Mouse (Mus musculus): ENCODE measurements around the gene Serinc3. TPM values are rescaled to one million over a fixed set of nuclear protein-coding genes. Genes with fewer than 3 reads are reported as not detected.
A peak's percentile ranks its signal among the peaks of the same experiment; 100 is the strongest.

The Serinc3 gene
- polyA plus RNA-seq, 1 experiment, result 10.3 TPM

DNA sequence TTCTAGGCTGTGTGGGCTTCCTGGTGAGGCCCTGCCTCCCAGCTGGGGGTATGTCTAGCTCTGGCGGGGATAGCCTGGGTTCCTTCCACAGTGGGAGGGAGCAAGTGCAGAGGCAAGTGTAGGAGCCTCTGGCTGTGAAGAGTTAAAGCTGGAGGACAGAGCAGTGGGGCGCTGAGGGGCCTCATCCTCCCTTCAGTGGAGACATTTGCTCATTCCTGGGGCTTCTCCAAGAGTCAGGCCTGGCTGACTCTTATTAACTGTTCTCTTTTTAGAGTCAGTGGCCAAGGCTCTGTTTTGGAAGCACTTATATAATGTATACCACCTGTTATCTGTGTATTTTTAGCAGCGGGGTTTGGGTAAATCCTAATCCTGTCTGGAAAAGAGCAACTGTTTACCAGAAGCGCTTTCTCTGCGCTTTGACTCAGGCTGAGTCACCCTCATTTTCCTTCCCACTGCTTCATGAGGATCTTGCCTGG, 30.3 kb upstream of the Serinc3 start:
- TF ChIP-seq GATA1 (IDR thresholded peaks at IDR 0.05; ENCODE audit: low read length), result no peak

DNA sequence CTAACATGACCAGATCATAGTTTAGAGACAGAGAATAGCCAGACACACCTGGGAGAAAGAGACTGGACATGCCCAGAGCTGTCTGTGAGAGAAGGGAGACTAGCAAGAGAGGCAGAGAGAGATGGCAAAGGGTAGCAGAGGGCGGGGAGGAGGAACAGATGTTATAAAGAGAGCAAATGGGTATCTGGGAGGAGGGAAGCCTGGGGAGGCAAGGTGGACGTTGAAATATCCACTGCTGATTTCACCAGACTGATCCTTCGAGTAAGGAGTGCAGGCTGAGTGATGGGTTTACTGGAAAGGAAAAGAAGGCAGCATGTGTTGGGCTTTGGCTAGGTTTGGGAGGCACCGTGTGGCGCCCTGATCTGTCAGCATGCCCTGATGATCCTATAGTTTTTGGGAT, 29.5 kb upstream of the Serinc3 start:
- TF ChIP-seq GATA1 (IDR thresholded peaks at IDR 0.05; ENCODE audit: low read length), result no peak

DNA sequence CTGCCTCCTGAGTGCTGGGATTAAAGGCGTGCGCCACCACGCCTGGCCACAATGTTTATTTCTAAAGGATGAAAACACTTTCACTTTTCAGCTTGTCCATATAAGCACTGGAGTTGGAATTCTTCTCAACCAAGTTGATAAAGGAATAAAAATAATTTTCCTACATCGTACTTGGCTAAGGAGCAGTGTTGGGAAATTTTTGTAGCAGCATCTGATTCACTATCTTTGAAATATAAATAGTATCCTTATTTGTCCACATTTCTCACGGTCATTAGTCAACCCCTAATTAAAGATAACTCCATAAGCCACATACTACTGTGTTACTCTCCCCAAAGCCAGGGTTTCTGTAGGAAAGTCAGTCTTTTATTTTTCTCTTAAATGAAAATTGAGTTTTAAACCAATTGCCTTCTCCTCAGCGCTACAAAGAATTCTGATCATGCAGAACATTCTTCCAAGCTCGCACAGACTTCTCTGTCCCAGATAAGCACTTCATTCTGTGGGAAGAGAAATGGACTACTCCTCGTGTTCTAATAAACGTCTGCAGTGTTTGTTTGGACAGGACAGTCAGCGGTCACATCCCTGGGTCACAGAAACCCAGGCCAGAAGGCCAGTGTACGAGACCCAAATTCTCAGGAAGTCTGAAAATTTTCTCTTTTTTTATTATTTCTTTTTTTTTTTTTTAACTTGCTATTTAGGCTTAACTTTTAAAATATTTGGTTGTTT, 26.1 kb upstream of the Serinc3 start:
- no peak for TF ChIP-seq GATA1 (IDR thresholded peaks at IDR 0.05; ENCODE audit: low read length)

DNA sequence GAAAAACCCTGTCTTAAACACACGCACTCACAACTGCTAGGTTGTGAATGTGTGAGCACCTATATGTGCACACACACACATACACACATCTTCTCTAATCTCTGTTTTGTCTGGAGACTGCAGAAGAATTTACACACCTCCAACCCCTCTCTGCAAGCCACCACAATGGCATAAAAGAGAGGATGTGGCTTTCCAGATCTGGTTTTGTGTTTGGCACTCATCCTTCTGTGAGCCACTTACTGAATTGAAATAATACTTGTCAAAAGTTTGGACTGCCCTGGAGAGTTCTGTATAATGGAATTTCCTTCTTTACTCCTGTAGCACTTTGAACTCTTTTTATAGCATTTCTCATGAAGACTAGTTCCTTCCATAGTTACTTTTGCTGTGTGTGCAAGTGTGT, 22.1 kb upstream of the Serinc3 start:
- TF ChIP-seq GATA1 (IDR thresholded peaks at IDR 0.05; ENCODE audit: low read length), result no peak

DNA sequence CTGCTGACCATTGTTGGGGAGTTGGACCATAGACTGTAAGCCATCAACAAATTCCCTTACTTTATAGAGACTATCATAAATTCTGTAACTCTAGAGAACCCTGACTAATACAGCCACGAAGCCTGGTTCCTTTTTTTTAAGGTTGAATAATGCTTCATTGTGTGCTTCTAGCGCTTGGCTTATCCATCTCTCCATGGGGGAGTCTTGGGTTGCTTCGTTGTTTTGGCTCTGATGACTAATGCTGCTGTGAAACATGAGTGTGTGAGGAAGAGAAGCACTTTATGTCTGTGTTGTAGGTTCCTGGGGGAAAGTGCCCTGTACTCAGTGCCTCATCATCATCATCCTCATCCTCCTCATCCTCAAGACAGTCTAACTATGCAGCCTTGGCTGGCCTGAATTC, 19.0 kb upstream of the Serinc3 start:
- TF ChIP-seq GATA1 (IDR thresholded peaks at IDR 0.05; ENCODE audit: low read length), result no peak

DNA sequence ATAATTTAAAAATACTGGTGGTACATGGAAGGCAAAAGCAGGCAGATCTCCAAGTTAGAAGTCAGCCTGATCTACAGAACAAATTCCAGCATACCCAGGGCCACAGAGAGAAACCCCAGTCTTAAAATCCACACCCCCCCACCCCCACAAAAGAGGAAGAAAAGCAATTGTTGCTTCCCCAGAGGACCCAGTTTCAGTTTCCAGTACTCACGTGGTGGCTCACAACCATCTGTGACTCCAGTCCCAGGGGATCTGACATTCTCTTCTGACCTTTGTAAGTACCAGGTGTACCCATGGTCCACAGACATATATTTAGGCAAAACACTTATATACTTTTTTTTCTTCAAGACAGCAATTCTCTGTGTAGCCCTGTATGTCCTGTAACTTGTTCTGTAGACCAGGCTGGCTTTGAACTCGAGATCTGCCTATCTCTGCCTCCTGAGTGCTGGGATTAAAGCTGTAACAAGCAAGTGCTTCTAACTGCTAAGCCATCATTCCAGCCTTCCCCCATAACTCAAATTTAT, 17.8 kb upstream of the Serinc3 start:
- TF ChIP-seq GATA1 (IDR thresholded peaks at IDR 0.05; ENCODE audit: low read length), result no peak

DNA sequence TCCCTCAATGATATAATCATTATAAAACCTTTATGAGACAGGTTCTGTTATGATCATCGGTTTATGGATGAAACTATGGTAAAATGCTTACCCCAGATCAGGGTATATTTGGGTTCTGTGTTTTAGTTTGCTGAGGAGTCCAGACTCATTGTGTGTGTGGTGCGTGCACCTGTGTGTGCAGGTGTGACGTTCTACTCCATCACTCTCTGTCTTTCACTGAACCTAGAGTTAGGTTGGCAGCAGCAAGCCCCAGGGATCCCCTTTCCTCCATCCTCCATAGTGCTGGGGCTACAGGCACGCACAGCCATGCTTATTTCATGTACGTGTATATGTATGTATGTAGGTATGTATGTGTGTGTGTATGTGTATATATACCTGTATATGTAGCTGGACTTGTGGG, 17.1 kb upstream of the Serinc3 start:
- TF ChIP-seq GATA1 (IDR thresholded peaks at IDR 0.05; ENCODE audit: low read length), result no peak

DNA sequence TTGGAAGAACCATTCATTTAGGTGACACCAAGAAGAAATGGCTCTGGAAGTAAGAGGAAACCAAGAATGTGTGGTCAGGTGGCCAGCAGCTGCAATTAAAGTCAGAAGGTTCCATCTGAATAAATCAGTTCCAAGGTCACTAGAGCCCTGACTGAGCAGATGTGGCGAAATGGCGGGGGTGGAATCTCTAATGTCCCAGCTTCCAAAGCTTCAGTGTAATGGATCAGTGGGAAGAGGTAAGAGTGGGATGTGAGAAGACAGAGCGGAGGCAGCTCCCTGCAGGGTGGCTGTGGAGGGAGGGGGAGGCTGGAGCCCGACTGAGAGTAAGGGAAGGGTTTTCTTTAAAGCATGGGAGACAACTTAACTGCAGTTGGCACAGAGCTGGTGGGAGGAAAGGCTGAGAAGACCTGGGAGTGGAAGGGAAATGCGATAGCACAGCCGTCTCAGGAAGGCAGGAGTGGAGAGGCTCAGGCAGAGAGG, 16.5 kb upstream of the Serinc3 start:
- TF ChIP-seq GATA1 (IDR thresholded peaks at IDR 0.05; ENCODE audit: low read length), result no peak

DNA sequence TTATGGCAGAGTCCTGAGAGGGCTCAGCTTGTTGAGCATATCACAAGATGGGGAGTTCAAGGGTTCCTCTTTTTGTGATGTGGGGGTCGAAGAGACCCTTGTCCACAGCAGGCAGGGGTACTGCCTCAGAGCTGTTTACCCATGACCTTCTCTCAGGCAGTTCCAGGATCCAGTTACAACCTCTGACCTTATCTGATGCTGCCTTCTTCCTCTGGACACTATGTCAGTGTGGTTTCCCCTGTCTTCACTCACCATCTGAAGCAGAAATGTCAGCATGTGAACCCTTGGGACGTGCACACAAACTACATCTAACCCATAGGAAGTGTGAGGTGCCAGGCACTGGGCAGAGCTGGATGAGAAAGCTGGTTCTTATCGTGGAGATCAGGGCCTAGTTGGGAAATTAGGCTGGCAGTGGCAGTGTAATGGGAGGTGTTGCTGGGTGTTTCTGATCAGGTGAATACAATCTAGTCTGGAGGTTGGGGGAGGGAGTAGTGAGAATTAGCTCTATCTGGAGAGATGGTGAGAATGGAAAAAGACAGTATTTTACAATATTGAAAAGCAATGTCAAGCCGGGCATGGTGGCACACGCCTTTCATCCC, 15.3 kb upstream of the Serinc3 start:
- peak; percentile 23 for TF ChIP-seq GATA1 (IDR thresholded peaks at IDR 0.05; ENCODE audit: low read length)

DNA sequence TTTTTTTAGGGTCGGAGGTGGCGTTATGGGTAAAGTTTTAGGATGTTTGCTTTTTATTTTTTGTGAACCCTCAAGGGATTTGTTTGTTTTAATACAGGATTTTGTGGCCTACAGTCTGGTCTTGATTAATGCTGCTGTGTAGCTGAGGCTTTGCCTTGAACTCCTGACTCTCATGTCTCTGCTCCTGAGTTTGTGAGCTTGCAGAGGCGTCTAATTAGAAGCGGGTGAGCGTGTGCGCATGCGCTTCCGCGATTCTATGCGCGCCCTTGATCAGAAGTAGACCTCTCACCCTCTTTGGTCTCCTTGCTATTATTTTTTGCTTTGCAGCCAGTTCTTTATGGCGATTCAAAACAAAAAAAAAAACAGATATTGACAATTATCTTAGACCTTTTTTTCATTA, 14.5 kb upstream of the Serinc3 start:
- TF ChIP-seq GATA1 (IDR thresholded peaks at IDR 0.05; ENCODE audit: low read length), result no peak

DNA sequence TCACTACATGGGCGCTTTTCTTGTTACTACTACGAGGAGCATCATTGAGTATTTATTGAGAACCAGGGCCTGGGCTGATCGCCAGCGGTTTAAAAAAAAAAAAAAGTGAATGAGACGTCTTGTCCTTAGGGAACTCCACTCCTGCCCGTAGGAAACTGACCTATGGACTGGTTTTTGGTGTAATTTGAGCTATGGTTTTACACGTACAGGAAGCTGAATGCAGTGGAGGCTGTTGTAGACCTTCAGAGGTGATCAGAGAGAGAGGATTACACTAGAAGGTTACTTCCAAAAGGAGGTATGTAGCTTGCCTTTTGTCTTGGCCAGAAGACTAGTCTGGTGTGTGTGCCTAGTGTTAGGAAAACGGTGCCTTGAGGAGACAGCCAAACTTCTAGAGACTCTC, 14.0 kb upstream of the Serinc3 start:
- no peak for TF ChIP-seq GATA1 (IDR thresholded peaks at IDR 0.05; ENCODE audit: low read length)

DNA sequence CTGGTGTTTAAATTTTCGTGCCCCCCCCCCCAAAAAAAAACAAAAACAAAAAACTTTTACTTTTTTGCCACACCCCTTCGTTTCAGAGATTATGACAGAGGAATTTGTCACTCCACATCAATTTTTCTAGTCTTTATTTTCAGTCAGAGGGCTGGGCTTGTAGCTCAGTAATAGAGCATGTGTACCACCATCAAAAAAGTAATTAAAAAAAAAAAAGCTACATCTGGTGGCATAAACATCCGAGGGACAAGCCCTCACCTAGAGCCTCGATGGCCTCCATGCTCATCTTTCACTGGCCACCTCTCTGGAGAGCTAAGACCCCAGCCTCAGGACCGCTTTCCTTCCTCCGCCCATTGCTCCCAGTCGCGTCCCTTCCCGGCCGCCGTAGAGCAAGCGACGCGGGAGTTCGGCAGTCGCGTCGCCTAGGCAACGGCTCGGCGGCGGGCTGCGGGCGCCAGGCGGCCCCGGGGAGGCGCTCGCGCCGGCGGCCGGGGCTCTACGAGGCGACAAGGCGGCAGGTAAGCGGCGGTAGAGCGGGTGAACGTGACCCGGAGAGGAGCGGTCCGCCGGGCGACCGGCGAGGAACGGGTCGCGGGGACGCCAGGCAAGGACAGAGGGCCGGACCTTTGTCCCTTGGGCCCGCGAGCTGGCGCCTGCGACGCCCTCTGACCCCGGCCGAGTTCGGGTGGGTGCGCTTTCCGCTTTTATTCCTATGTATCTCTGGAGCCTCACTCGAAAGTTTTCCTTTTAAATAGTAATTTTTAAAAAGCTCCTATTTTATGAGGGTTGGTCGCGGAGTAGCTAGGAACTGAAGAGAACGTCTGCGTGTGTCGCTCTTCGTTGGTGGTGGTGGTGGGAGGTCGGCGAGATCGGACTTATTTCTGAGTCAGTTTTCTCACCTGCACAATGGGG, 13.3 kb upstream of the Serinc3 start, which contains the start of gene Pkig:
Gene Pkig (plus strand): TSS at position 412 of the 912 bp plus-strand sequence.
- no peak for TF ChIP-seq GATA1 (IDR thresholded peaks at IDR 0.05; ENCODE audit: low read length)

DNA sequence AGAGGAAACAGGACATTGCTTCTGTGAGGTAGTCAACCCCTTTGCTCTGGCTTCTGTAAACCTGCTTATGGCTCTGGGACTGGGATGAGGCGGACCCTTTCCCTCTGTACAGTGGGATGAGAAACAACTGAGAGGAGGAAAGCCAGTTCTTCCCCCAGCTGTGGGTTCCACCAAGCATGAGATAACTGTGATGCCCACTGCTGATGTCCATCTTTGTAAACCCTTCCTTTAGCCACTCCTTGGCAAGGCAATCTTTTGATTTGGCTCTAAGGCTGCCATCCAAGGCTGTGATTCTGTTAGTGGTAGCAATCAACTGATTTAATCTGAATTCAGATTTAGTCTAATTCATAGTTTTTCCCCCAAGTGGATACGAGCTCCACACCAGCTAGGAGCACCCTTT, 12.6 kb upstream of the Serinc3 start:
- TF ChIP-seq GATA1 (IDR thresholded peaks at IDR 0.05; ENCODE audit: low read length), result no peak

DNA sequence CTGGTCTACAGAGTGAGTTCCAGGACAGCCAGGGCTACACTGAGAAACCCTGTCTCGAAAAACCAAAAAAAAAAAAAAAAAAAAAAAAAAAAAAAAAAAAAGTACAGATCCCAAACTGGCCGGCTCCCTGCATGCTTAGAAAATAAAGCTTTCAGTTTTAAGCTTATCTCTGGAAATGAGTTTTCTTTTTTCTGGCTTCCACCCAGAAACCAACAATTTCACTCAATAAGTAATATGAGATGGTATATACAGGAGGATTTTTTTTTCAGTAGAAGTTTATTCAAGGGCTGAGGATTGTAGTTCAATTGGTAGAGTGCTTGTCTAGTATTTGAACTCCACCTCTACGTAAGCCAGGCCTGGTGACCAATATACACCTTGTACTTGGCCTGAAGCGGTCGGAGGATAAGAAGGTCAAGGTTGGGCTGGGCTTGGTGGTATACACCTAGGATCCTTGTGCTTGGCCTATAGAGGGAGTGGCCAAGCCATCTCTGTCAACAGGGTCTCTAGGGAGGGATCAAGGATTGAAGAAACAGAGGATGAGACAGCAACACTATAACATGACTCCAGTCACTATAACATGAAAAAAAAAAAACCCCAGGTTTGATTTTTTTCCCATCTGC, 1.6 kb upstream of the Serinc3 start:
- no peak for TF ChIP-seq GATA1 (IDR thresholded peaks at IDR 0.05; ENCODE audit: low read length)
